Mouse (Mus musculus): ENCODE data around the gene Eif2ak4. TPM values are rescaled to one million over a fixed set of nuclear protein-coding genes. Genes with fewer than 3 reads are reported as not detected.

Gene Eif2ak4
- polyA plus RNA-seq, 1 experiment from 2014 or later = 14.0 TPM

GRCm38 (mm10) chr2:118512418-118513377, 124.3 kb downstream of the Eif2ak4 start:
- no peak for DNase-seq (ENCODE audit: low spot score)
- Histone ChIP-seq H3K9me3 (ENCODE audit: control insufficient read depth, low read length) (no peaks in the 10 kb centered on the region), H3K36me3 (ENCODE audit: control insufficient read depth, insufficient read depth, low read length) (no peaks in the 10 kb centered on the region), H3K27ac (ENCODE audit: low read depth, low read length) (no peak overlapping the region), H3K27me3 (replicated peaks; ENCODE audit: control insufficient read depth, insufficient read depth, low read length) (no peaks in the 10 kb centered on the region), H3K4me1 (replicated peaks; ENCODE audit: control insufficient read depth, insufficient read depth, low read length) (peaks cover 5% of the 10 kb centered on the region; the same call in 1 of the 2 replicates), H3K4me2 (no peak overlapping the region), H3K4me3 (ENCODE audit: low read depth, low read length) (no peak overlapping the region), H3K9ac (ENCODE audit: low read depth, low read length) (no peak overlapping the region)
- WGBS = 65% methylated on average over 16 of the region's 16 CpGs
- no peak for ATAC-seq (replicated peaks; ENCODE audit: low FRiP score)

DNA sequence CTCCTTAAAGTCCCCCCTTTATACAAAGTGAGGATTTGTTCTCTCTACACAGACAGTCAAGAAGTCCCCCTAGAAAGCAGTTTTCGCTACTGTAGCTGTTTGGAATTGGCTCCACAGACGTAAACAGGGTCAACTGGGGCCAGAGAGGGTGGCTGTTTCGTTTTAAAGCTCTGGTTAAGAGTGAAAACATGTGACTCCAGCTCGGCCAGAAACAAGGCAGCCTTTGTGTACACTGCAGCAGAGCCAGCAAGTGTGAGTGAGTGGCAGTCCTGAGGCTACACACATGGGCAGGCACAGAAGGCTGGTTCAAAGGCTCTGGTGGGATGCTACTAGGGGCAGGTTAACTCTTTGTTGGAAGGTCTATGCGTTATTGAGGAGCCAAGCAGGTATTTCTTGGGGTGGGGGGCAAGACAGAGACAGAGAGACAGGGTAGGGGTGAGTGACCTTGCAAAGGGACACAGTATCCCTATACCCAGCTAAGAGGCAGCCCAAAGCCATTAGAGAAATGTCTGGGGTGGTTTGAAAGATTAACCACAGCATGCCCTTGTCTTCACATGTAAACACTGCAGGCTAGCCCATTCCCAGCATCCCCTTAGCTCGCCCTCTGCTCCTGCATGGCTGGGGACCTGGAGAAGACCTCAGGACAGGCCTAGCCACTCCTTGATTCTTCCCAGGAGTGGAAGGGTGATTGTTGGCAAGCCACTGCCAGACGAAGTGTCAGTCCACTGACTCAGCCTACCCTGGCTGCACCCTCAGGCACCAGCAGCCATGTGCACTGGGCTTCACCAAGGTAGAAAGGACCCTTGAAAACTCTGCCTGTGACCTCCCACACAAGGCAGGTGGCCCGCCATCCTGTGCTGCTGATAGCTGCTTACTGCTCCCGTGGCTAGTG, 131.9 kb downstream of the Eif2ak4 start:
- no peaks in the 10 kb centered on the region for H3K27me3 ChIP-seq (replicated peaks; ENCODE audit: control insufficient read depth, insufficient read depth, low read length)
- H3K4me3 ChIP-seq (ENCODE audit: low read depth, low read length) = no peak overlapping the region
- peaks cover 21% of the 10 kb centered on the region for H3K4me1 ChIP-seq (replicated peaks; ENCODE audit: control insufficient read depth, insufficient read depth, low read length)
- H3K9me3 ChIP-seq (ENCODE audit: control insufficient read depth, low read length) = no peaks in the 10 kb centered on the region
- H3K9ac ChIP-seq (ENCODE audit: low read depth, low read length) = no peak overlapping the region
- DNase-seq (ENCODE audit: low spot score) = no peak
- no peaks in the 10 kb centered on the region for H3K36me3 ChIP-seq (ENCODE audit: control insufficient read depth, insufficient read depth, low read length)
- WGBS = 42% methylated on average over 9 of the region's 9 CpGs
- H3K27ac ChIP-seq (ENCODE audit: low read depth, low read length) = peak overlapping the region; percentile 0; the same call in 1 of the 2 replicates
- no peak overlapping the region for H3K4me2 ChIP-seq
- ATAC-seq (replicated peaks; ENCODE audit: low FRiP score) = peak; percentile 64

GRCm38 (mm10) chr2:118522265-118522664, 133.8 kb downstream of the Eif2ak4 start:
- Histone ChIP-seq H3K9ac (ENCODE audit: low read depth, low read length) (no peak overlapping the region), H3K36me3 (ENCODE audit: control insufficient read depth, insufficient read depth, low read length) (no peaks in the 10 kb centered on the region), H3K4me3 (ENCODE audit: low read depth, low read length) (no peak overlapping the region), H3K4me1 (replicated peaks; ENCODE audit: control insufficient read depth, insufficient read depth, low read length) (peaks cover 21% of the 10 kb centered on the region), H3K27ac (ENCODE audit: low read depth, low read length) (peak overlapping the region; percentile 55; the same call in 1 of the 2 replicates), H3K9me3 (ENCODE audit: control insufficient read depth, low read length) (no peaks in the 10 kb centered on the region), H3K27me3 (replicated peaks; ENCODE audit: control insufficient read depth, insufficient read depth, low read length) (no peaks in the 10 kb centered on the region), H3K4me2 (no peak overlapping the region)
- WGBS = 2% methylated on average over 2 of the region's 2 CpGs
- DNase-seq (ENCODE audit: low spot score) (no peak), ATAC-seq (replicated peaks; ENCODE audit: low FRiP score) (peak; percentile 24; the same call in 1 of the 2 replicates)

DNA sequence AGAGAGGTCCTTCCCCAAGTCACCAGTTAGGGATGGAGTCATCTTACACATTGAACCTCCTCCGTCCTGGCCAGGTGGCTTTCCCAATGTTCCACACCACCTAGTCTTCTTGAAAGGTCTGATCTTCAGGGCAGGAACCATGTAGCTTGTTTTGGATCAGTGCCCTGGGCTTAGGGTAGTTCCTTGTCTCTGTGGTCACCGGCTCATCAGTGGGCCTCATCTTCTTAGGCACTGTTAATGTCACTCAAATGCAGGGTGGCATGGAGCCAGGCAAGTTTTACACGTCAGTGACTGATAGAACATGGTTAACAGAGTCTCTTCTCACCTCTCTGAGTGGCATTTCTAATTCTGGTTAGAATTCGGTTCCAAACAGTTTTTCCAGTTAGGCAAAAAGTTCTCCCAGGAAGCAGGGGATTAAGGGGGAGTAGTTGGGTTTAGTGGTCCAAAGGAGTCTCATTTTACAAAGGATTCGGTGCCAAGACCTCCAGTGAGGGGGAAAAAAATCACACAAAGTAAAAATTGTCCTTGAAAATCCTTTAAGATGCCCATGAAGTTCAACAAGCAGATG, 134.8 kb downstream of the Eif2ak4 start:
- Histone ChIP-seq H3K36me3 (ENCODE audit: control insufficient read depth, insufficient read depth, low read length) (no peaks in the 10 kb centered on the region), H3K9ac (ENCODE audit: low read depth, low read length) (no peak overlapping the region), H3K9me3 (ENCODE audit: control insufficient read depth, low read length) (no peaks in the 10 kb centered on the region), H3K27me3 (replicated peaks; ENCODE audit: control insufficient read depth, insufficient read depth, low read length) (no peaks in the 10 kb centered on the region), H3K4me3 (ENCODE audit: low read depth, low read length) (no peak overlapping the region), H3K27ac (ENCODE audit: low read depth, low read length) (no peak overlapping the region), H3K4me1 (replicated peaks; ENCODE audit: control insufficient read depth, insufficient read depth, low read length) (peaks cover 21% of the 10 kb centered on the region), H3K4me2 (no peak overlapping the region)
- ATAC-seq (replicated peaks; ENCODE audit: low FRiP score) (no peak), DNase-seq (ENCODE audit: low spot score) (no peak)
- WGBS = 60% methylated on average over 5 of the region's 5 CpGs

DNA sequence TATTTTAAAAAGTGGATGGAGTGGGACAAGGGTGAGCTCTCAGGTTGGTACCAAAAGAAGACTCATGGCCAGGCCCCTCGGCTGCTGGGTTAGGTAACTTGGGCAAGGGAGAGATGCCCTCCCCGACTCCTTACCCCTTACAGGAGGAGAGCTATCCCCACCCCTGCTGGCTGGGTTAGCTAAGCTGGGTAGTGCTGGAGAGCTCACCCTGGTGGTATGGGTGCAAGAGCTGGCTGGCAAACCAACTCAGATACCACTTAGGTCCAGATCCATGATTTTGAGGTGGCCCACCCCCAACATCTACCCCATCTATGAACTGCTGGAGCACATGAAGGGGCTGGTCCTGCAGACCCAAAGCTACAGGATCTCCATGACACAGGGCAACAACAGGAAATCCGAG, 136.4 kb downstream of the Eif2ak4 start:
- DNase-seq (ENCODE audit: low spot score) (no peak), ATAC-seq (replicated peaks; ENCODE audit: low FRiP score) (no peak)

More for the DNA sequence above, 136.4 kb downstream of the Eif2ak4 start:
- no peak overlapping the region for H3K4me3 ChIP-seq (ENCODE audit: low read depth, low read length)
- no peak overlapping the region for H3K27ac ChIP-seq (ENCODE audit: low read depth, low read length)
- no peak overlapping the region for H3K4me2 ChIP-seq
- H3K4me1 ChIP-seq (replicated peaks; ENCODE audit: control insufficient read depth, insufficient read depth, low read length) = peaks cover 25% of the 10 kb centered on the region
- no peaks in the 10 kb centered on the region for H3K9me3 ChIP-seq (ENCODE audit: control insufficient read depth, low read length)
- H3K36me3 ChIP-seq (ENCODE audit: control insufficient read depth, insufficient read depth, low read length) = no peaks in the 10 kb centered on the region
- no peak overlapping the region for H3K9ac ChIP-seq (ENCODE audit: low read depth, low read length)
- 69% methylated on average over 3 of the region's 3 CpGs for WGBS
- H3K27me3 ChIP-seq (replicated peaks; ENCODE audit: control insufficient read depth, insufficient read depth, low read length) = no peaks in the 10 kb centered on the region

Other genes with a start within 250 kb of the Eif2ak4 start
- 0.29 and 0.81 TPM in 2 replicates for gene Fsip1, start 131.7 kb upstream of the Eif2ak4 start, polyA plus RNA-seq (2014; fragmentation: Nextera tagmentation; extraction: Ambion mirVana)
- gene Gpr176, start 15.2 kb upstream of the Eif2ak4 start, polyA plus RNA-seq (2014; fragmentation: Nextera tagmentation; extraction: Ambion mirVana) = 1.2 and 1.3 TPM in 2 replicates
- 184 and 195 TPM in 2 replicates for gene Srp14, start 91.1 kb downstream of the Eif2ak4 start, polyA plus RNA-seq (2014; fragmentation: Nextera tagmentation; extraction: Ambion mirVana)
- 1.0 and 1.9 TPM in 2 replicates for gene Bmf, start 161.1 kb downstream of the Eif2ak4 start, polyA plus RNA-seq (2014; fragmentation: Nextera tagmentation; extraction: Ambion mirVana)
- 97.7 and 112 TPM in 2 replicates for gene Bub1b, start 209.6 kb downstream of the Eif2ak4 start, polyA plus RNA-seq (2014; fragmentation: Nextera tagmentation; extraction: Ambion mirVana)